Mouse (Mus musculus) kidney, embryonic 14.5 days (tissue): ENCODE measurements around the gene Megf11. TPM values are rescaled to one million over a fixed set of nuclear protein-coding genes. Genes with fewer than 3 reads are reported as not detected.

ENCODE experiments used
- ATAC-seq: fragments of 200-750 bp; cut with Nextera tagmentation; 2 replicates; pipeline ENCODE4 v1.8.0; 2017; ENCODE audit warnings: moderate number of reproducible peaks, mild to moderate bottlenecking, moderate TSS enrichment, moderate library complexity; ENCODE audit not compliant: low FRiP score, low TSS enrichment
- H3K27ac ChIP-seq: fragments of 300-500 bp; sonication (generic); 2 replicates; pipeline ENCODE4 v1.5.1; 2014; ENCODE audit warnings: low read depth, mild to moderate bottlenecking, low read length, moderate library complexity, mixed read lengths
- H3K27me3 ChIP-seq: fragments of 300-500 bp; sonication (generic); 2 replicates; pipeline ENCODE4 v1.6.1; 2014; ENCODE audit warnings: mild to moderate bottlenecking, low read length; ENCODE audit not compliant: control insufficient read depth, insufficient read depth
- H3K36me3 ChIP-seq: fragments of 300-500 bp; sonication (generic); 2 replicates; pipeline ENCODE4 v1.6.1; 2014; ENCODE audit warnings: low read length, mixed read lengths; ENCODE audit not compliant: control insufficient read depth, insufficient read depth
- H3K4me1 ChIP-seq: fragments of 300-500 bp; sonication (generic); 2 replicates; pipeline ENCODE4 v1.6.1; 2014; ENCODE audit warnings: low read length, mixed read lengths; ENCODE audit not compliant: control insufficient read depth, insufficient read depth
- H3K4me2 ChIP-seq: fragments of 300-500 bp; sonication (generic); replicated peaks from 2 replicates; pipeline ENCODE4 v1.6.1; 2014; ENCODE audit warnings: low read depth, mild to moderate bottlenecking, low read length
- H3K4me3 ChIP-seq: fragments of 300-500 bp; sonication (generic); 2 replicates; pipeline ENCODE4 v1.5.1; 2014; ENCODE audit warnings: mild to moderate bottlenecking, low read length
- H3K9ac ChIP-seq: fragments of 300-500 bp; sonication (generic); 2 replicates; pipeline ENCODE4 v1.6.1; 2014; ENCODE audit warnings: low read depth, mild to moderate bottlenecking, low read length, moderate library complexity
- H3K9me3 ChIP-seq: fragments of 300-500 bp; sonication (generic); 2 replicates; pipeline ENCODE4 v1.6.1; 2016; ENCODE audit warnings: low read length; ENCODE audit not compliant: control insufficient read depth
- WGBS: fragments of 180-500 bp; shearing (Covaris S2); extraction: QIAGEN DNeasy Blood & Tissue Kit; methylation state at CpG from one replicate; pipeline ENCODE4 v1.1.7; 2014; 5-methylcytosine and 5-hydroxymethylcytosine counted together
- polyA plus RNA-seq: library from polyadenylated mRNA; unstranded; fragments of >200 nt; fragmentation: Nextera tagmentation; extraction: Ambion mirVana; gene quantifications from 2 replicates; pipeline ENCODE4 v1.2.1, GENCODE M21; 2014

Megf11 gene
- polyA plus RNA-seq, 1 experiment from 2014 or later, result 3.7 TPM

- no peak overlapping the region for H3K4me2 ChIP-seq
- no peak for ATAC-seq
- H3K27ac ChIP-seq, result no peak overlapping the region
- H3K4me1 ChIP-seq, result no peaks in the 10 kb centered on the region
- H3K27me3 ChIP-seq, result no peaks in the 10 kb centered on the region; the same call in none of the 2 replicates
- peaks cover 4% of the 10 kb centered on the region; the same call in 1 of the 2 replicates for H3K9me3 ChIP-seq
- H3K4me3 ChIP-seq, result no peak overlapping the region
- no peaks in the 10 kb centered on the region for H3K36me3 ChIP-seq
- no peak overlapping the region for H3K9ac ChIP-seq
Measured at GRCm38 (mm10) chr9:64565915-64566314, 180.5 kb downstream of the Megf11 start.

DNA sequence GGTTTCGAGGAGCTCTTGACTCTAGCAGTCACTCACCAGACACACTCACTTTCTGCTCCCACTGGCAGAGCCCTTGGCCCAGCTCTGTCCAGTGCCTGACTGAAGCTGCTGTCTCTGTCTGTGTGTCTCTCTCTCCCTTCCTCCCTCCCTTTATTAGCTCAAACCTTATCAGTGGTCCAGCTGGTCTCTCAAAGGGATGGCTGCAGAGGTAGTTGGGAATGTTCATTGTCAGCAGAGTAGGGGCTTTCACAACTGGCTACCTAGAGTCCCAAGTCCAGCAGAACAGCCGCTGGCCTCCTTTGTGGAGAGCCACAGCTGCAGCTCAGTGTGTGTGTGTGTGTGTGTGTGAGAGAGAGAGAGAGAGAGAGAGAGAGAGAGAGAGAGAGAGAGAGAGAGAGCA lies 180.9 kb downstream of the Megf11 start:
- H3K36me3 ChIP-seq, result no peaks in the 10 kb centered on the region
- H3K4me1 ChIP-seq, result no peaks in the 10 kb centered on the region
- H3K4me3 ChIP-seq, result no peak overlapping the region
- 57% methylated on average over 2 of the region's 2 CpGs for WGBS
- H3K9me3 ChIP-seq, result peaks cover 4% of the 10 kb centered on the region; the same call in 1 of the 2 replicates
- no peak overlapping the region for H3K9ac ChIP-seq
- H3K27ac ChIP-seq, result no peak overlapping the region
- H3K4me2 ChIP-seq, result no peak overlapping the region
- H3K27me3 ChIP-seq, result no peaks in the 10 kb centered on the region; the same call in 1 of the 2 replicates
- no peak for ATAC-seq

GRCm38 (mm10) chr9:64567482-64567881 lies 182.1 kb downstream of the Megf11 start:
- Histone ChIP-seq H3K4me2 (no peak overlapping the region), H3K4me3 (no peak overlapping the region), H3K27ac (no peak overlapping the region), H3K27me3 (no peaks in the 10 kb centered on the region; the same call in 1 of the 2 replicates), H3K9me3 (peaks cover 4% of the 10 kb centered on the region; the same call in 1 of the 2 replicates), H3K36me3 (no peaks in the 10 kb centered on the region), H3K4me1 (no peaks in the 10 kb centered on the region), H3K9ac (no peak overlapping the region)
- 56% methylated on average over 5 of the region's 5 CpGs for WGBS
- no peak for ATAC-seq

DNA sequence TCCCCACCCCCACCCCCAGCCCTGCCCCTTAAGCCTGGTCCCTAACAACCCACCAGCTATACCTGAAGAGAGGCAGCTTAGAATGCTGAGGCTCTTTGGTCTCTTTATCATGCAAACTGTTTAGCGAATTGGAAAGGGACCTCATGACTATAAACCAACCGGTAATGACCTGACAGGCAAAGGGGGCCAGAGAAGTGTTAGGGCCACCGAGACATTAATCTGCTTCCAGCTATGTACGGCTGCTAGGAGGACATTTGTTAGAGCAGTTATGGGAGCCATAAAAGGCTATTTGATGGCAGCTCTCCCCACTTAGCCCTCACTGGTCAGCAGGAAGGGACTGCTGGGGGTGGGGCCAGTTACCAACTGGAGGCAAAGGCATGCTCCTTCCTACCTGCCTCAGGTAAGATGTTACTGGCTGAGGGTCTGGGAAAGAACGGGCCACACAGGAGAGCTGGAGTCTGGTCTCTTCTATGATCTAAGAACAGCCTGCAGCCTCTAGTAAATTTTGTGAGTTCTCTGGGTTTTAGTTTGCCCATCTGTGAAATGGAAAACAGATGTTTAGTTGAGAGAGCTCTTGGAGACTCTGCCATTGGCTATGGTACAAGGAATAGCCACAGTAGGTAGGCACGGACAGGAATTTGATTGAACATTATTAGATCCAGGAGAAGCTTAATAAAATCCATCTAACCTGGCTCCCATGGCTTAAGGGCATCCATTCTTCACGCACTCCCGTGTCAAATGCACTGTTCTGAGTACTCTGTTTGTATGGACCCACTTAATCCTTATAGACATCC lies 183.2 kb downstream of the Megf11 start:
- WGBS, result 31% methylated on average over 8 of the region's 8 CpGs
- H3K4me3 ChIP-seq, result no peak overlapping the region
- no peaks in the 10 kb centered on the region for H3K4me1 ChIP-seq
- no peaks in the 10 kb centered on the region for H3K9me3 ChIP-seq
- no peaks in the 10 kb centered on the region; the same call in 1 of the 2 replicates for H3K27me3 ChIP-seq
- H3K9ac ChIP-seq, result no peak overlapping the region
- H3K27ac ChIP-seq, result no peak overlapping the region
- no peak for ATAC-seq
- H3K4me2 ChIP-seq, result no peak overlapping the region
- no peaks in the 10 kb centered on the region for H3K36me3 ChIP-seq

DNA sequence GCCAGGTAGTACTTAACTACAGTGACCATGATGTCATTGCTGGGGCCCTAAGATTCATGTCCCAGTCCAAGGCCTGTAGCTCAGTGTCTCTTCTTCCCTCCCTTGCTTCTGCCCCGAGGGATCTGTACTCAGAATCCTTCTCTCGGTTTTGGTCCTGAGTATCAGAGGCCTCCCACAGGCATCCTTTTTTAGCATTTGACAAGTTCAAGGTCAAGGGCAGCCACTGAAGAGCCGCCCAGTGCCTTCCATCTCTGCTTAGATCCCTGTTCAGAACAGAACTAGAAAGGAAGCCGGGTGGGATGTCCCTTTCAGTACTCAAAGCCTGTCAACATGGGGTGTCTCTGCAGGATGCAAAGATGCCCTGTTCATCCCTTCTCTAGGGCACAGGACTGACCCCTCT lies 185.0 kb downstream of the Megf11 start:
- no peak overlapping the region for H3K9ac ChIP-seq
- H3K27me3 ChIP-seq, result no peaks in the 10 kb centered on the region; the same call in 1 of the 2 replicates
- H3K9me3 ChIP-seq, result no peaks in the 10 kb centered on the region
- no peaks in the 10 kb centered on the region for H3K36me3 ChIP-seq
- no peak overlapping the region for H3K4me2 ChIP-seq
- no peak for ATAC-seq
- 52% methylated on average over 4 of the region's 4 CpGs for WGBS
- H3K27ac ChIP-seq, result no peak overlapping the region
- no peak overlapping the region for H3K4me3 ChIP-seq
- no peaks in the 10 kb centered on the region for H3K4me1 ChIP-seq

- Histone ChIP-seq H3K27me3 (no peaks in the 10 kb centered on the region; the same call in 1 of the 2 replicates), H3K36me3 (no peaks in the 10 kb centered on the region), H3K27ac (no peak overlapping the region), H3K9ac (no peak overlapping the region), H3K4me2 (no peak overlapping the region), H3K9me3 (no peaks in the 10 kb centered on the region), H3K4me1 (peaks cover 4% of the 10 kb centered on the region), H3K4me3 (no peak overlapping the region)
- ATAC-seq, result no peak
- 89% methylated on average over 8 of the region's 8 CpGs for WGBS
Measured at GRCm38 (mm10) chr9:64571091-64571490, 185.7 kb downstream of the Megf11 start.

GRCm38 (mm10) chr9:64572629-64573190 lies 187.3 kb downstream of the Megf11 start:
- H3K27ac ChIP-seq, result no peak overlapping the region
- H3K4me2 ChIP-seq, result no peak overlapping the region
- WGBS, result 72% methylated on average over 7 of the region's 7 CpGs

GRCm38 (mm10) chr9:64575658-64576057 lies 190.2 kb downstream of the Megf11 start:
- no peak for ATAC-seq
- no peaks in the 10 kb centered on the region for H3K27me3 ChIP-seq
- H3K4me2 ChIP-seq, result no peak overlapping the region
- no peak overlapping the region for H3K9ac ChIP-seq
- peaks cover 18% of the 10 kb centered on the region for H3K4me1 ChIP-seq
- H3K4me3 ChIP-seq, result no peak overlapping the region
- H3K36me3 ChIP-seq, result no peaks in the 10 kb centered on the region
- no peak overlapping the region for H3K27ac ChIP-seq
- H3K9me3 ChIP-seq, result no peaks in the 10 kb centered on the region

More at GRCm38 (mm10) chr9:64572629-64573190, 187.3 kb downstream of the Megf11 start:
- no peak overlapping the region for H3K4me3 ChIP-seq
- no peaks in the 10 kb centered on the region for H3K9me3 ChIP-seq
- no peaks in the 10 kb centered on the region for H3K27me3 ChIP-seq
- ATAC-seq, result no peak
- H3K4me1 ChIP-seq, result peaks cover 18% of the 10 kb centered on the region
- H3K9ac ChIP-seq, result no peak overlapping the region
- no peaks in the 10 kb centered on the region for H3K36me3 ChIP-seq
